Mouse (Mus musculus) cerebellum, adult 2 months (tissue): ENCODE measurements around the gene Heg1.

Experiments used
- CTCF ChIP-seq: fragments of 200-500 bp; IDR thresholded peaks from 2 replicates; pipeline ENCODE4 v1.5.1; 2011; ENCODE audit warnings: low read depth, mild to moderate bottlenecking, control low read depth, low read length, moderate library complexity, borderline replicate concordance; ENCODE audit not compliant: insufficient read depth
- POLR2A ChIP-seq: fragments of 200-500 bp; IDR thresholded peaks from 2 replicates; pipeline ENCODE4 v1.6.1; 2011; ENCODE audit warnings: low read length, control low read depth, borderline replicate concordance; ENCODE audit not compliant: insufficient read depth

DNA sequence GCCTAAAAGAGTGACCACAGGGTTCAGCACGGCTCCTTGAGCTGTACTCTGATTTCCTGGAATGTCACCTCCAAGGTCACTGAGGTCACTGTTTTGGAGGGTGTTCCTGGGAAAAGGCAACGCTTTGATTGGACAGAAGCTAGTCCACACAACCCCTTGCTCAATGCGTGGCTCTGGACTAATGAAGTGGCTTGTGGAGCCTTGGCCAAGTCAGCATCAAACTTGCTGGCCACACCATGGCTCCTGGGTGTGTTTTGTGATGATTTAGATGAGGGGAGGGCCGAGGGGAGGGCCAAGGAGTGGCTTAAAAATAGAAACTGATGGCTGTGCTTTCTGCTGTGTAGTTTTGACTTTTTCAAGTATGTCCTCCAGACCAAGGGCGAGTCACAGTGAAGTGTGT, 24.0 kb upstream of the Heg1 start:
- TF ChIP-seq POLR2A (no peak), CTCF (no peak)
